Mouse (Mus musculus) spleen, embryonic (tissue): ENCODE results near the gene Nckap5.

ENCODE experiments used
- CTCF ChIA-PET: fragments of 350-600 bp; sonication (Branson Sonifier 250); formaldehyde crosslinking; loops from one replicate; lab custom pipeline; 2022; lab: Charles Lee

Nckap5 gene

DNA sequence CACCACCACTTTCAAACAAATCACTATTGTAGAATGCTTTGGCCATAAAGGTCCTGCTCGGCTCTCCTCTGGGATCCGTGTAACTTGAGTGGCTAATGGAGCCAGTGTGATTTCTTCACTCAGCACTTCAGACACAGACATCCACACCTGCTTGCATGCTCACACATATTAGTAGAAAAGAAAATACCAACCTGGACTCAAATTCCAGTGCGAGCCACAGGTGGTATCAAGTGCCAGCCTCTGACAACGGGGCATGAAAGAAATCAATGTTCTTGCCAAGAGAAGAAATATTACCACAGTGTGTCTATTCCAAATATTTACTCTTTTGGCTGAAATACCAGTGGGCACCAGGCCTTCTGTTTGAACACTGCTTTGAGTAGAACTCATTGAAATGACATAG, 208.6 kb downstream of the Nckap5 start:
- CTCF ChIA-PET, result no interaction called here

- CTCF ChIA-PET, result no interaction called here
Measured at GRCm38 (mm10) chr1:126617464-126618041, 213.0 kb downstream of the Nckap5 start.

GRCm38 (mm10) chr1:126616964-126617363, 213.6 kb downstream of the Nckap5 start:
- CTCF ChIA-PET, result no interaction called here

GRCm38 (mm10) chr1:126612916-126613315, 217.7 kb downstream of the Nckap5 start:
- CTCF ChIA-PET, result no interaction called here

DNA sequence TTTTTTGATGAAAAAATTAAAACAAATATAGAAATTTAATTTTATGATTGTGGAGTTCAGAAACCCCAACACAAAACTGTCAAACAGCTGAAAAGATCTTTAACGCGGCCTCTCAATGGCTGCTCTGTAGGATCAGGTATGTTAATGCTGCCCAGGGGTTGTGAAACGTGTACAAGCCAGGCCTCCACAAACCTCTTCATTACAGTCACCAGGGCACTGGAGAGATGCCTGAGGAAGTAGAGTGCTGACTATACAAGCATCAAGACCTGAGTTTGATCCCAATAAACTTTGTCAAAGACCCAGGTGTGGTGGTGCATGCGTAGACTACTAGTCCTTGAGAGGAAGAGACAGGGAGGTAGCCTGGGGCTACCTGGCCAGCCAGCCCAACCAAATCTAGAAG, 222.0 kb downstream of the Nckap5 start:
- CTCF ChIA-PET, result no interaction called here

DNA sequence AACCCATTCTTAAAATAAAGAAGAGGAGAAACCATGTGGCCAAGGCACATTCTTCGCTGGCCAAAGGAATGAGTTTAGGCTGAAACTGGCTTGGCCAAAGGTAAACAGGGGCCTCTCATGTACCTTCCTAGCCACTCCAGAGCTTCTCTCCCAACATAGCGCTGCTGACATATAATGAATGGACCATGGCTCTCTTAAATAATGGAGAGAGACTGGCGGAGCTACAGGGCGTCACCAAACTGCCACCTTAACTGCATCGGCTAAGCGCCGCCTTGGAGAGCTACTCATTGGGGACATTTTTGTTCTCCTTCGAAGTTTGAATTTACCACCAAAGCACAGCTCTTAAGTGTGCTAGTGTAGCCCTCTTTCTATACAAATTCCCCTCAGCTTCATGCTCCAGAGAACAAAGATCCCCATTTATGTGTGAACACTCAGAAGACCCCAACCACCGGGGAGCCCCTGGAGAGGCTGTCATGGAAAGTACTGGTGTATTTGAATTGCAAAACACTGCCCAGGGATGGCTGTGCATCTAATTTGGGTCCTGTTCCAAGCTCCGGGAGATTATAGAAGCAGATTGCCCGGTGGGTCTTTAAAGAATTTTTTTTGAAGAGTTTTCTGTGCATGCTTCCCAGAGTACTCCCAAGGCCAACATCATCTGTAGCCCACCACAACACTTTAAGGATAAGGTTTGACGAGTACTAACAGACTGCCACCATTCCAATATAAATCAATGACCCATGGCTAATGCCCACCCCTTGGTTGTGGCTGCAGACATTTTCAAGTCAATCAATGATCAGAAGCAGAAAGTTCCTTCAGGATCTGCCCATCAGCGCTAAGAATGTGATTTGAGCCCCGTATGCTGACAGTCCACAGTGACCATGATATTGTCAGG, 224.2 kb downstream of the Nckap5 start:
- CTCF ChIA-PET, result no interaction called here

DNA sequence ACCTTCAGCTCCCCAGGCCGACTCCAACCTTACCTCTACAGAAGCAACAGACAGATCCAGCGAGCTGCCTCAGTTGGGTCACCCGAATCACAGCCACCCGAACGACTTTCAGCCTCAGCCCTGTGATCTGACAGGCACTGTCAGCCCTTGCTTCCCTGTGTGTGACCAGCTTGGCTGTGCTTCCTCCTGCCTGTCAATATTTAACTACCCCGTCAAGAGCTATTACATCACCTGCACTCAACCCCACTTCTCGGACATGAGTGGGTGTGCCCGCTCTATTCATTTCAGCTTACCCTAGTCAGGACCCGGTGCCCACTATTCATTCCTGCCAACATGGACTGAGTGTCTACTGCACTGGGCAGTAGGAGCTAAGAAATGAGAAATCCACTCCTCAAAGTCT, 226.0 kb downstream of the Nckap5 start:
- CTCF ChIA-PET, result interaction anchor here (0.5 kb wide), 1 partner anchor 829 kb away, joined by 3 read pairs; no protein-coding TSS in a partner anchor

DNA sequence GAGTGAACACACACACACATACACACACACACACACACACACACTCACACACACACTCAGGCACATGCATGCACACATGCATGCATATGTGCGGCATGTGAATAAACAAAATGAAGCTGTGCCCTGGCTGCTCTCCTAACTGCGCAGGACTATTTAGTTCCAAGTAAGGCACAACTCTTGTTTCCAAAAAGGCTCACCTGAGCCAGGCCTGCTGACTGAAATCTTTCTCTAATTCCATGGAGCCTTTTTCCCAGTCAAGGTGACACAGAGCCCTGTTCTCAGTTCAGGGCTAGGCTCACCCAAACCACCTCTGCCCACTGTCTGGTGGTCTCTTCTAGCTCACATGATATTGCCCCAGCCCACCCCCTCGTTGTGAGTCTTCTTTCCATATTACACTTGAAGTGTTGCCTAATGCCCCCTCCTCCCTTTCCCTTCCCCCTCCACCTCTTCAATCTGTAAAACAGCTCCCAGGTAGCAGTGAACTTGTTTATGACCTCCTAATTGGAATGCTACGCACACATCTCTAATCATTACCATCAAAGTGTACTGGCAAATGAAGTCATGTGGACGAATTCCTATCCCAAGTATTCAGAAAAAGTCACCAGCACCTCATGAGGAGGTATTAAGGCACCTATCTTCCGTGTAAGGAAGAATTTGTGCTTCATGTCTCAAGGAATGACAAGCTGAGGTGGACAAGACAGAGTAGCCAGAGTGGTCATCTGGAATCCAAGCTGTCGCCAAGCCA, 226.7 kb downstream of the Nckap5 start:
- CTCF ChIA-PET, result no interaction called here

DNA sequence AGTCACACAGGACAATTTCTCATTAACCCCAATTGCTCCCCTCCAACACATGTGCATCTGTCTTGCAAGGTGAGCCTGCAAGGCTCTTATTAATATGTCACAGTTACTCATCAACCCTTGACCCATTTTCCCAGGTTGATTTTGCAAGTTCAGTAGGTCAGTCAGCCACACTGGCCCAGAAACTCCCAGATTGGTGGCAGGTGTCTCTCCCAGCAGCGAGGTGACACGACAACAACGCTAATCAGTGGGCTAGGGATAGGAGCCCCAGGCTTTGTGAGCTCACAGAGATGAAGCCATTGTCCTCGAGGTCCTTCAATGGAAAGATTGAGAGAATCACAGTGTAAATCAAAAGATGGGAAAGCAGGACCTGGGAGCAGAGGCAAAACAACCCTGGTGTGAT, 230.0 kb downstream of the Nckap5 start:
- CTCF ChIA-PET, result no interaction called here

- CTCF ChIA-PET, result no interaction called here
Measured at GRCm38 (mm10) chr1:126597376-126597775, 233.2 kb downstream of the Nckap5 start.

- CTCF ChIA-PET, result no interaction called here
Measured at GRCm38 (mm10) chr1:126594796-126595195, 235.8 kb downstream of the Nckap5 start.

DNA sequence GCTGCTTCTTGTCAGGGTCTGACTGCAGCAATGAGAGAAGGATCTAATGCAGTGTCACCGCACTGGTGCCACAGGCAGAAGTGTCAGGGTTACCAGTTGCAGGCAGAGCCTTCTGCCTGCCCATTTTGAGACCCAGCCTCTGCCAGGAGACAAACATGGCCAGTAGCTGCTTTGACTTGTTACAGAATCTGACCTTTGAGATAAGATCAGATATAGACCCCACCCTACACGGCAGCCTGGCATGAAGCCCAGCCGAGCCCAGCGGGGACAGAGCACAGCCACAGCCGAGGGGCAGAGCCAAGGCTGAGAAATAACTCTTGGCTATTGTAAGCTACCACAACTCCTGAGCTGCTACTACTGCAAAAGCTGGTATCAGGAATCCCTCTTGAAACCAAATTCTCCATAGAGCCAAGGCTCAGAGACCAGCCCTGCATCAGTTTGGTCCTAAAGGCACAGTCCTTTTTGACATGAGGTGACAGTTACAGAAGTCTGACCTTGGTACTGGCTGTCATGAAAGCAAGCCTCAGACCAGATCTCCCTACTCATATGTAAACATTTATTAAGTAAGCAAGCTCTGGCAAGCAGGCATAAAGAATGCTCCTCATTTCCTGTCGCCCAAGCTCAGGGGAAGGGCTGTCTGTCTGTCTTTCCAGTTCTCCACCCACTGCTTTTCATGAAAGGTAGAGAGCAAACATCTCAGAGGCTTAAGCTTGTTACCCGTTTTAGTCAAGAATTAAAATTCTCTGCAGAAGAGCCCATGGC, 237.4 kb downstream of the Nckap5 start:
- CTCF ChIA-PET, result no interaction called here

GRCm38 (mm10) chr1:126590911-126591310, 239.7 kb downstream of the Nckap5 start:
- CTCF ChIA-PET, result no interaction called here

DNA sequence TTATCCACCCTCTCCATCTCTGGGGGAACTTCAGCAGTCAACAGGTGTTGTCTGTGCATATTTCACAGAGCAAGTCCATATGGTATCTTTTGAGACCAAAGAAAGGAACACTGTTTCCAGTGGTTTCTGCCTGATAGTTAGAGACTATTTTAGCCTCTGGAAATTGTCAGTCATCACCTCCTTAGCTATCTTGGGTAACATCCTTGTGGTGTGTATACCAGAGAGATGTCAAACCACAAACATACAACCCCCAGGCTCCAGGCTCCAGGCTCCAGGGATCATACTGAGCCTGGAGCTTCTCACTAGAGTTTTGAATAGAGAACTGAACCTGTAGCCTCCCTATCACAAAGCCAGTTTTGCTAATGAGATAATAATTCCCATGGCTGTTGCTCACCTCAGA, 252.4 kb downstream of the Nckap5 start:
- CTCF ChIA-PET, result no interaction called here

DNA sequence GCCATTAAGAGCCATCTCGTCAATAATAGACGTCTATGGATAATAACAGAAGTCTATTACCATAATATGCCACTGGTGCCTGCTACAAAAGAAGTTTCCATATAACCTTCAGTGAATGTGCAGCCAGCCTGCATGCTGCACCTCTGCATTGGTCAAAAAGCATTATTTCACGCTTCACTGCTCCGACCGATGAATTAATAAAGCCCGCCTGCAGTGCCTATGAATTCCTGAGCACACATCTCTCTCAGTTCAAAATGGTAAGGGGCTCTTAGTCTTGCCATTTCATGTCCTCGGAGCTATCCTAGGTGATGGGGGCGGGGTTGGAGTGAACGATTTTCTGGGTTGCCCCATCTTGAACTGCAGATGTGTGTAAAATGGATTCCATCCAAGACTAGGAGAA, 256.3 kb downstream of the Nckap5 start:
- CTCF ChIA-PET, result no interaction called here

DNA sequence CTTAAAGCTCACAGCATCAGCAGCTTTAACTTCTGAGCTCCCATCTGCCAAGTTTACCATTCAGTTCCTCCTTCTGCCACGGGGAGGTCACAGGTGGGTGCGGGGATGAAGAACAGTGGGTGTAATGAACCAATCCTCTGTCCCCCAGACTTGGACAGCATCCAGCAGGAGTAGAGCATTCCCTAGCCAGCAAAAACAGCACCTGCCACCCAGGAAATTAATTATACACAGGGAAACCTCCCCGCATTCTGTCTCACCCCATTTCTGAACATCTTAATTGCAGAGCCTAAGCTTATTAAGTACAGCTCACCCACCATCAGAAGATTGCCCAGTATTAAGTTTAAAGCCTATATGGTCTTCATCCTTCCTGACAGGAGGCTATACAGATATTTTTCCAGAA, 256.9 kb downstream of the Nckap5 start:
- CTCF ChIA-PET, result no interaction called here

DNA sequence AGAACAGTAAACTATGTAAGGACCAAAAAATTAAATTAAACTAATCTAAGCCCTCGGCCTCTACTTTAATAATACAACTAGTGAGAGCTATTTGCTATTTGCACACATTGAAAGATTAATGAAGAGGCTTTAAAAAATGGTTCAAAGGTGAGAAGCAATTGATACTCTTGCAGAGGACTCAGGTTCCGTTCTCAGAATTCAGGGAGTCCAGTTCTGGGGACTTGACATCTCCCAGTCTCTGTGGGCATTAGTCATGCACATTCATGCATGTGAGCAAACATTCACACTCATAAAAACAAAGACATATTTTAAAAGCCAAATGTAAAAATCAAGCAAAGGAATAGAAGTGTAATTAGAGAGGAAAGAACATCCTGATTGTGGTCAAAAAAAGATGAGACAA, 257.5 kb downstream of the Nckap5 start:
- CTCF ChIA-PET, result interaction anchor here (0.6 kb wide), 1 partner anchor 263 kb away, joined by 3 read pairs; no protein-coding TSS in a partner anchor

- CTCF ChIA-PET, result no interaction called here
Measured at GRCm38 (mm10) chr1:126569611-126570238, 260.9 kb downstream of the Nckap5 start.

DNA sequence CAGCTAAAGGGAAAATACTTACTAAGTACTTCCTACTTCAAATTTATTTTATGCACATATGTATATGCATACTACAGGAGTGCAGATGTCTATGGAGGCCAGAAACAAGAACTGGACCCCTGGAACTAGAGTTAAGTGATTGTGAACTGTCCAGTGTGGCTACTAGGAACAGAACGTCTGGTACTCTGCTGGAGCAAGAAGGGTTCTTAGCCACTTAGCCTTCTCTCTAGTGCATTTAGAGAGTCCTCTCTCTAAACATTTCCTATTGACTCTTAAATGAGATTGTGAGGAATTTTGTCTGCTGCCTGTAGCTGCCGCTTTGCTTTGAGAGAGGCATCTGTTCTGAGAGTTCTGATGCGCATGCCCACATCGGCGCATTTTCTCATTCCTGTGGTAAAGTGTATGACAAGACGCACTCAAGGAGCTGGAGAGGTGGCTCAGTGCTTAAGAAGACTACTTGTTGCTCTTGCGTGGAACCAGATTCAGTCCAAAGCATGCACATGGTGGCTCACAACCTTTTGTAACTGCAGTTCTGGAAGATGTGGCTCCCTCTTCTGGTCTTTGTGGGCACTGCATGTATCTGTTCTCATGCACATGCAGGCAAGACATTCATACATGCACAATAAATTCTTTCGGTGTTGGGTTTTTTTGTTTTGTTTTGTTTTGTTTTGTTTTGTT, 261.9 kb downstream of the Nckap5 start:
- CTCF ChIA-PET, result no interaction called here

DNA sequence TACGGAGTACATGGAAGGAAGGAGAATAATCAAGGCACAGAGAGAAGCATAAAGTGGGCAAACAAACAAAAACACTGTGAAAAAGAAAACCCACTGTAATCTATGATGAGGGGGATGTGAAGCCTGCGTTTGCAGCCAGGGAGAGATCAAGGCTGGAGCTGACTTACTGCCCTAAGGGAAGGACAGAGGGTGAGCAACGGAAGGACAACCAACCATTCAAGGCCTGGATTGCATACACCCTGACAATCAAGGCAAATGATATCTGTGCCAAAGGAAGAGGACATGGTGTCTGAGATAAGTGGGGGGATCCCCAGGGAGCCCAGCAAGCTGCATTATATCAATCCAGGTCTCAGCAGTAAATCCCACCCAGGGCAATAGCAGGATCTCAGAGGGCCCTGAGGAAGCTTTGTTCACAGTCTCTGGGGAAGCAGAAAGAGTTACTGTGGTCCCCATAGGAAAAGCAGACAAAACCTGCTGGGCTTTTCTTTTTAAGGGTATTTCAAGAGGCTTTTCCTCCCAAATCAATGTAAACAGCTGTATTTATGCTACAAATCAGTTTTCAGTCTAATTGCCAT, 265.4 kb downstream of the Nckap5 start:
- CTCF ChIA-PET, result no interaction called here
